ENCODE assay signal across 8 mouse cellular contexts in the genomic region with DNA sequence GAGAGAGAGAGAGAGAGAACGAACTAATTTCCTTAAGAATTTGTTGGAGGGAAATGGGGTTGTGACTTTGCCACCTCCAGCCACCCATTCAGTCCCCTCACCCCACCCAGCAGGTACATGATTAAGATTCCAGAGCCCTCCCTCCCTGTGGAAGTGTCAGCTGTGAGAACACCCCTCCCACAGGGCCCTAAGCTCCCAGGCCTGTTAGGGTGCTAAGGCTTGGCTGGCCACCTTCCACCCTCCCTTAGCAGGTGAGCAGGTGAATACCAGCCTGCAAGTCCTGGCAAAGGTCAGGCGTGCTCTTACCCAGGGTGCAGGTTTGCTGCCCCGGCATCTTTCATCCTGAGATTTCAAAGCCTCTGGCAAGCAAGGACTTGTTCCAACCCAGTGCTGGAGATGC. TPM values are rescaled to one million over a fixed set of nuclear protein-coding genes. Genes with fewer than 3 reads are reported as not detected.
DNase-seq lines count a peak whose midpoint lies in the region; ATAC-seq and TF ChIP-seq lines count a peak whose summit lies in the region.

No protein-coding gene starts in this region.

- DNase-seq in urinary bladder, postnatal 14 days (ENCODE audit: low spot score), result peak; percentile 83
- no peak for DNase-seq in urinary bladder, postnatal 25 days (ENCODE audit: low spot score)
- DNase-seq in kidney, adult 11 months, result peak; percentile 75
- DNase-seq in cerebellum, adult 2 months, result no peak
- DNase-seq in thymus, postnatal 36 days, result no peak
- DNase-seq in gastrocnemius, adult 8-10 months (ENCODE audit: low spot score in 2 of 2), result no peak

- peaks cover 74% of the 10 kb centered on the region for H3K4me1 ChIP-seq in lung, embryonic 16.5 days (replicated peaks; ENCODE audit: control insufficient read depth, insufficient read depth, low read length)
- peaks cover 20% of the 10 kb centered on the region for H3K4me1 ChIP-seq in cerebellum, adult 2 months (ENCODE audit: control insufficient read depth, insufficient read depth, low read length)

- peak overlapping the region; percentile 91 for H3K4me3 ChIP-seq in lung, embryonic 16.5 days (ENCODE audit: low read length)
- no peak overlapping the region for H3K4me3 ChIP-seq in cerebellum, adult 2 months (replicated peaks; ENCODE audit: insufficient read depth, low read depth, low read length)

- TF ChIP-seq CTCF in cerebellum, adult 2 months (IDR thresholded peaks at IDR 0.05; ENCODE audit: borderline replicate concordance, insufficient read depth, low read depth, low read length), result no peak

- peak overlapping the region; percentile 97 for H3K27ac ChIP-seq in lung, embryonic 16.5 days (ENCODE audit: low read length)
- H3K27ac ChIP-seq in cerebellum, adult 2 months (ENCODE audit: insufficient read depth, low read length), result no peak overlapping the region

- ATAC-seq in lung, embryonic 16.5 days (ENCODE audit: low read depth), result peak; percentile 17
- no peak for ATAC-seq in frontal cortex, adult (ENCODE audit: low TSS enrichment)

- peak overlapping the region; percentile 96 for H3K9ac ChIP-seq in lung, embryonic 16.5 days (ENCODE audit: low read length)

- no peaks in the 10 kb centered on the region for H3K9me3 ChIP-seq in lung, embryonic 16.5 days (ENCODE audit: control insufficient read depth, low read length)

- no peaks in the 10 kb centered on the region for H3K36me3 ChIP-seq in lung, embryonic 16.5 days (ENCODE audit: control insufficient read depth, insufficient read depth, low read length)

- 54% methylated on average over 3 of the region's 3 CpGs for WGBS in lung, embryonic 16.5 days
- WGBS in cerebellum, adult 2 months, result 68% methylated on average over 3 of the region's 3 CpGs

- TF ChIP-seq POLR2A in cerebellum, adult 2 months (IDR thresholded peaks at IDR 0.05; ENCODE audit: borderline replicate concordance, insufficient read depth, low read length), result no peak

- peak overlapping the region; percentile 80 for H3K4me2 ChIP-seq in lung, embryonic 16.5 days (ENCODE audit: low read depth, low read length)

- no peaks in the 10 kb centered on the region for H3K27me3 ChIP-seq in lung, embryonic 16.5 days (ENCODE audit: control insufficient read depth, insufficient read depth, low read depth, low read length)
- no peaks in the 10 kb centered on the region for H3K27me3 ChIP-seq in cerebellum, adult 2 months (ENCODE audit: control insufficient read depth, insufficient read depth, low read length)

RNA-seq across cellular contexts. Expression of a gene that starts 2.5 kb away (rescaled TPM):
- 133 and 141 TPM in 2 replicates for polyA plus RNA-seq in lung, embryonic 16.5 days (2015; fragmentation: Nextera tagmentation; extraction: Ambion mirVana)
- 23.9 and 24.5 TPM in 2 replicates for polyA plus RNA-seq in cerebellum, adult 2 months (2012; rRNA removed)
- 1 to 10 TPM; 3.8 to 6.3 (median 5.4) TPM for total RNA-seq in gastrocnemius, adult 8-10 months (2022)

RNA-seq across cellular contexts. Expression of a gene that starts 31.4 kb away (rescaled TPM):
- 21.9 and 24.1 TPM in 2 replicates for polyA plus RNA-seq in lung, embryonic 16.5 days (2015; fragmentation: Nextera tagmentation; extraction: Ambion mirVana)
- 889 and 932 TPM in 2 replicates for polyA plus RNA-seq in cerebellum, adult 2 months (2012; rRNA removed)
- total RNA-seq in gastrocnemius, adult 8-10 months (2022), result 1 to 10 TPM; 2.0 to 2.6 (median 2.1) TPM

Comparison
In these comparisons a context has a peak if more than half of its experiments do, and no peak if none do; other contexts are left out.
1. DNase-seq: peak in urinary bladder, postnatal 14 days (single experiment) and kidney, adult 11 months (single experiment); none in urinary bladder, postnatal 25 days (single experiment), cerebellum, adult 2 months (0 of 2), thymus, postnatal 36 days (0 of 2) and gastrocnemius, adult 8-10 months (0 of 2).
2. RNA of a gene that starts 31.4 kb away (polyA plus RNA-seq): 889 to 932 TPM in cerebellum, adult 2 months; 21.9 to 24.1 TPM in lung, embryonic 16.5 days; every median in the first group is over 10 times any median in the second.